Mouse (Mus musculus): ENCODE measurements around the gene Ascc1. TPM values are rescaled to one million over a fixed set of nuclear protein-coding genes. Genes with fewer than 3 reads are reported as not detected.

Ascc1 gene
- polyA plus RNA-seq, 1 experiment from 2014 or later: 47.3 TPM

DNA sequence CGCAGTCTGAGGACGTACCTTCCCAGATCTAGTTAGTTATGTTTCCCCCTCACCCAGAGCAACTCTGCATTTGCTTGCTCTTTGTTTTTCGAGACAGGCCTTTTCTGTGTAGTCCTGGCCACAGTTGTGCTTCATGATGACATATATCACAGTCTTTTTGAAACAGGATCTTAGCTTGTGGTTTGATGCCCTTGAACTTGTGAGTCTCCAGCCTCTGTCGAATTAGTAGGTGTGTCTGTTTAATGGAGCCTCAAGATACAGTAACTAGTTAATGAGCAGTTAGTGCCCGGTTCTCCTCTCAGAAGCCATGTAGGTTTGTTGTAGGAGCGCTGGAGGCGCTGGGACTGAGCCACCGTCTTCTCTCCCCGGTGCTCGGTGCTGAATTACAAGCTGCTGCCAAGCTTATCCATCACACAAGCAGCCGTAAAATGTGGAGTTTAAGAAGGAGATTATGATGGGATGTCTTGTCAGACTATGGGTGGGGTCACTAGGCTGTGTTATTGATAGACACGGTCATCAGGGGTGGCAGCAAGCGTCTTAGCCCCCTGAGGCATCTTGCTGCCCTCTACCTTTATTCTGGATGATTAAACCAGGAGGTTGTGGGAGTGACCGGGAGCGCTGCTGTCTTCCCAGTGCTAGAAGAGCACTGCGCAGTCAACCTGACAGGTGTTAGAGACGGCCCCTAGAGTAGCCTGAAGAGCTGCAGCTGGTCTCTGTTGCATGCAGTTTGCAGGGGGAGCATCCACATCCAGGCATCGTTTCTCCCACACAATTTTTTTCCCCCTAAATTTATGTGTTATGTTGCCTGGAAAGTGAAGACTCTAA is 75.3 kb downstream of the Ascc1 start:
- H3K9me3 ChIP-seq (ENCODE audit: control insufficient read depth, low read length): no peaks in the 10 kb centered on the region
- H3K9ac ChIP-seq (ENCODE audit: low read depth, low read length): no peak overlapping the region
- 50% methylated on average over 18 of the region's 18 CpGs for WGBS
- no peak overlapping the region for H3K4me3 ChIP-seq (ENCODE audit: low read length)
- no peaks in the 10 kb centered on the region for H3K27me3 ChIP-seq (replicated peaks; ENCODE audit: control insufficient read depth, insufficient read depth, low read length)
- peaks cover 25% of the 10 kb centered on the region for H3K4me1 ChIP-seq (ENCODE audit: control insufficient read depth, insufficient read depth, low read length)
- H3K36me3 ChIP-seq (ENCODE audit: control insufficient read depth, insufficient read depth, low read length): no peaks in the 10 kb centered on the region
- no peak overlapping the region for H3K4me2 ChIP-seq (ENCODE audit: low read depth, low read length)
- no peak overlapping the region for H3K27ac ChIP-seq (ENCODE audit: low read length)
- ATAC-seq: no peak

GRCm38 (mm10) chr10:60078561-60078917 is 75.9 kb downstream of the Ascc1 start:
- 52% methylated on average over 5 of the region's 5 CpGs for WGBS
- no peak overlapping the region for H3K9ac ChIP-seq (ENCODE audit: low read depth, low read length)
- no peaks in the 10 kb centered on the region for H3K36me3 ChIP-seq (ENCODE audit: control insufficient read depth, insufficient read depth, low read length)
- H3K27me3 ChIP-seq (replicated peaks; ENCODE audit: control insufficient read depth, insufficient read depth, low read length): no peaks in the 10 kb centered on the region
- H3K4me2 ChIP-seq (ENCODE audit: low read depth, low read length): no peak overlapping the region
- no peak overlapping the region for H3K4me3 ChIP-seq (ENCODE audit: low read length)
- H3K4me1 ChIP-seq (ENCODE audit: control insufficient read depth, insufficient read depth, low read length): peaks cover 25% of the 10 kb centered on the region
- H3K9me3 ChIP-seq (ENCODE audit: control insufficient read depth, low read length): no peaks in the 10 kb centered on the region
- ATAC-seq: no peak
- no peak overlapping the region for H3K27ac ChIP-seq (ENCODE audit: low read length)

DNA sequence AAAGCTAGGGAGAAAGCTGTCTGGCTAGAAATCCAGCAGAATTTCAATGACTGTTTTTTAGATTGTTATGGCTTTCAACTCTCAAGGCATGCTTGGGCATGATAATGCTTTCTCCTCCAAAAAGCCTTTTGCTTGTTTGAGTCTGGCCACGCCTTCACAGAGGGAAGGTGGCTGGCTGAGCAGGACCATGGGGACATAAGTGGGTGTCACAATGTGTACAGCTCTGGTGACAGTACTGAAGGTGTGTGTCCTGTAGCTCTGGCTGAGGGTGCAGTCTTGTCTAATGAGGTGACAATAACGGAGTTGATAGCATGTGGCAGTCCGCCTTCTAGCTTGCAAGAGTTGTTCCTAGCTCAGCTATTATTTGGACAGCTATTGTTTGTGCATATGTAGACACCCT is 77.6 kb downstream of the Ascc1 start:
- no peak for ATAC-seq

DNA sequence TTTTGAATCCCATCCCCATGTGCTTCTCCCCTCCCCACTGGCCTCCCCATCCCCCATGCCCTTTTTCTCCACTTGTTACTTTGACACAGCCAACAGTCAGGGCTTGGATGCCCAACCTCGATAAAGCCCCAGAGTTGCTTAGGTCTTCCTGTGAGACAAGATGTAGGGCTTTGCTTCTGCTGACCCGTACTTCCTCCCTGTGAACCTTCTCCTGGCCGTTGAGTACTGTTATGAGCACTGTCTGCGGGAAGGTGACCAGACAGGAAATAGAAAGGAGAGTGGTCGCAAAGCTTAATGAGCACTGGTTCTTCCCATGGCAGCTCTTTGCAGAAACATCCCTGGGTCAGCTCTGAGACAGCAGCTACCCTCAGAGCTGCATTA is 78.0 kb downstream of the Ascc1 start:
- 34% methylated on average over 5 of the region's 5 CpGs for WGBS
- Histone ChIP-seq H3K4me1 (ENCODE audit: control insufficient read depth, insufficient read depth, low read length) (peaks cover 25% of the 10 kb centered on the region), H3K27ac (ENCODE audit: low read length) (peak overlapping the region; percentile 71)

More for the DNA sequence above, 77.6 kb downstream of the Ascc1 start:
- H3K9me3 ChIP-seq (ENCODE audit: control insufficient read depth, low read length): no peaks in the 10 kb centered on the region
- H3K9ac ChIP-seq (ENCODE audit: low read depth, low read length): no peak overlapping the region
- no peak overlapping the region for H3K4me3 ChIP-seq (ENCODE audit: low read length)
- H3K27me3 ChIP-seq (replicated peaks; ENCODE audit: control insufficient read depth, insufficient read depth, low read length): no peaks in the 10 kb centered on the region
- H3K36me3 ChIP-seq (ENCODE audit: control insufficient read depth, insufficient read depth, low read length): no peaks in the 10 kb centered on the region
- peaks cover 25% of the 10 kb centered on the region for H3K4me1 ChIP-seq (ENCODE audit: control insufficient read depth, insufficient read depth, low read length)
- H3K27ac ChIP-seq (ENCODE audit: low read length): no peak overlapping the region
- no peak overlapping the region for H3K4me2 ChIP-seq (ENCODE audit: low read depth, low read length)
- 79% methylated on average over 3 of the region's 3 CpGs for WGBS

GRCm38 (mm10) chr10:60080982-60081825 is 78.6 kb downstream of the Ascc1 start:
- peak; percentile 91 for ATAC-seq
- H3K9ac ChIP-seq (ENCODE audit: low read depth, low read length): no peak overlapping the region
- 49% methylated on average over 21 of the region's 21 CpGs for WGBS

More for the DNA sequence above, 78.0 kb downstream of the Ascc1 start:
- 0 out of 2 replicates have a peak, but pooled peaks have one; percentile 1 for ATAC-seq
- Histone ChIP-seq H3K9me3 (ENCODE audit: control insufficient read depth, low read length) (no peaks in the 10 kb centered on the region), H3K4me2 (ENCODE audit: low read depth, low read length) (no peak overlapping the region; the same call in 1 of the 2 replicates), H3K27me3 (replicated peaks; ENCODE audit: control insufficient read depth, insufficient read depth, low read length) (no peaks in the 10 kb centered on the region), H3K36me3 (ENCODE audit: control insufficient read depth, insufficient read depth, low read length) (no peaks in the 10 kb centered on the region), H3K9ac (ENCODE audit: low read depth, low read length) (no peak overlapping the region), H3K4me3 (ENCODE audit: low read length) (no peak overlapping the region)

DNA sequence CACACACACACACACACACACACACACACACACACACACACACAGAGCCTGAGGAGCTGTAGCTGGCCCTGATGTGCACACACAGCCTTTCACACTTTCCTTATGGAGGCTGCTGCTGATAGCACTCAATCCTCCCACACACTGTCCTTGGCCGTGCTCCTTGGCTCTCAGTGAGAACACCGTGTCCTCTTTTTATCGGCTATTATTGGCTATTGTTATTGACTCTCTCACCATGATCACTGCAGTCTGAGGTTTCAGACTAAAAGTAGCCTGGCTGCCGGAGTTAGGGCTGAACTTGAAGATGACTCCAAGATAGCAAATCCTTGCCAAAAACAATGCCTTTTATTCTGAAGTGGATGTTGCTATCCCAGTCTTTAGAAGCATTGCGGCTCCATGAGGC is 79.3 kb downstream of the Ascc1 start:
- H3K36me3 ChIP-seq (ENCODE audit: control insufficient read depth, insufficient read depth, low read length): no peaks in the 10 kb centered on the region
- no peak overlapping the region for H3K4me2 ChIP-seq (ENCODE audit: low read depth, low read length)
- H3K9ac ChIP-seq (ENCODE audit: low read depth, low read length): no peak overlapping the region
- peak overlapping the region; percentile 71 for H3K27ac ChIP-seq (ENCODE audit: low read length)
- ATAC-seq: peak; percentile 71
- no peaks in the 10 kb centered on the region for H3K27me3 ChIP-seq (replicated peaks; ENCODE audit: control insufficient read depth, insufficient read depth, low read length)
- peaks cover 25% of the 10 kb centered on the region for H3K4me1 ChIP-seq (ENCODE audit: control insufficient read depth, insufficient read depth, low read length)
- H3K4me3 ChIP-seq (ENCODE audit: low read length): no peak overlapping the region
- H3K9me3 ChIP-seq (ENCODE audit: control insufficient read depth, low read length): no peaks in the 10 kb centered on the region
- WGBS: 35% methylated on average over 5 of the region's 5 CpGs

More at GRCm38 (mm10) chr10:60080982-60081825, 78.6 kb downstream of the Ascc1 start:
- no peaks in the 10 kb centered on the region for H3K36me3 ChIP-seq (ENCODE audit: control insufficient read depth, insufficient read depth, low read length)
- H3K9me3 ChIP-seq (ENCODE audit: control insufficient read depth, low read length): no peaks in the 10 kb centered on the region
- H3K27me3 ChIP-seq (replicated peaks; ENCODE audit: control insufficient read depth, insufficient read depth, low read length): no peaks in the 10 kb centered on the region
- peaks cover 25% of the 10 kb centered on the region for H3K4me1 ChIP-seq (ENCODE audit: control insufficient read depth, insufficient read depth, low read length)
- H3K27ac ChIP-seq (ENCODE audit: low read length): peak overlapping the region; percentile 71
- H3K4me3 ChIP-seq (ENCODE audit: low read length): no peak overlapping the region
- H3K4me2 ChIP-seq (ENCODE audit: low read depth, low read length): peak overlapping the region; percentile 2; the same call in 1 of the 2 replicates

DNA sequence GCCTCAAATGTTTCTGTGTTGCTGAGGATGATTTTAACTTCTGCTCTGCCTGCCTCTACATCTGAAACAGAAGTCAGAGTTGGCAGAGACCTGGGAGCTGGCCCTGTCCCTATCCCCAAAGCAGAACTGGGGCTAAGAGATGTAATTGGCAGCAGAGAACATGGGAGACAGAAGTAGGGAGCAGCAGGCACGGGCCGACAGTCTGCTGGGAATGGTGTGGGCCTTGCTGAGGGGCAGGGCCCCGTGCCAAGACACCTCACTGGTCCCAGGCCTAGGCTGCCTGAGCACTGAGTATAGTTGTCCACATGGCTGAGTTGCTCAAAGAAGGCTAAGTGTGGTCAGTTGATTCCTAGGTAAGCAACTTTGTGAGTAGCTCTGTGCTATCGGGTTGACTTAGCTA is 81.5 kb downstream of the Ascc1 start:
- Histone ChIP-seq H3K27ac (ENCODE audit: low read length) (no peak overlapping the region), H3K9ac (ENCODE audit: low read depth, low read length) (no peak overlapping the region), H3K4me3 (ENCODE audit: low read length) (no peak overlapping the region), H3K4me2 (ENCODE audit: low read depth, low read length) (no peak overlapping the region), H3K27me3 (replicated peaks; ENCODE audit: control insufficient read depth, insufficient read depth, low read length) (no peaks in the 10 kb centered on the region), H3K9me3 (ENCODE audit: control insufficient read depth, low read length) (no peaks in the 10 kb centered on the region), H3K36me3 (ENCODE audit: control insufficient read depth, insufficient read depth, low read length) (no peaks in the 10 kb centered on the region), H3K4me1 (ENCODE audit: control insufficient read depth, insufficient read depth, low read length) (peaks cover 20% of the 10 kb centered on the region)
- 86% methylated on average over 4 of the region's 4 CpGs for WGBS
- no peak for ATAC-seq

DNA sequence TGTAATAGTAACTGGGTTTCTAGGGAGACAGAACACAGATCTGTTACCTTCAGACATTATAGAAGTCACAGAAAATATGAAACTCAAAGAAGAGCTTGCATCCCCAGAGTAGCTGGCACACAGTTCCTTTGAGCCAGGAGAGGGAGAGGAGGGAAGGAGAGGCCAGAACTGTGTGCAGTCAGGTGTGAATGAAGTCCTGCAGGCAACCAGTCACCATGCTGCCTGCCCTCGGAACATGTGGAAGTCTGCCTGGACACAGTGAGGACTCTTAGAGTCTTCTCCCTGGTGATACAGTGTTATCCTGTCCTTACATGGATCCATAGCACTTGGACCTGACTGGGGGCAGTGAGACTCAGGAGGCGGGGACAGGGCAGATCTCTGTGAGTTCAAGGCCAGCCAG is 89.7 kb downstream of the Ascc1 start:
- no peak for ATAC-seq
- H3K4me1 ChIP-seq (ENCODE audit: control insufficient read depth, insufficient read depth, low read length): no peaks in the 10 kb centered on the region
- no peaks in the 10 kb centered on the region for H3K9me3 ChIP-seq (ENCODE audit: control insufficient read depth, low read length)
- H3K27ac ChIP-seq (ENCODE audit: low read length): no peak overlapping the region
- H3K36me3 ChIP-seq (ENCODE audit: control insufficient read depth, insufficient read depth, low read length): no peaks in the 10 kb centered on the region
- no peaks in the 10 kb centered on the region for H3K27me3 ChIP-seq (replicated peaks; ENCODE audit: control insufficient read depth, insufficient read depth, low read length)
- H3K4me2 ChIP-seq (ENCODE audit: low read depth, low read length): no peak overlapping the region
- no peak overlapping the region for H3K9ac ChIP-seq (ENCODE audit: low read depth, low read length)
- 85% methylated on average over 2 of the region's 2 CpGs for WGBS
- H3K4me3 ChIP-seq (ENCODE audit: low read length): no peak overlapping the region

DNA sequence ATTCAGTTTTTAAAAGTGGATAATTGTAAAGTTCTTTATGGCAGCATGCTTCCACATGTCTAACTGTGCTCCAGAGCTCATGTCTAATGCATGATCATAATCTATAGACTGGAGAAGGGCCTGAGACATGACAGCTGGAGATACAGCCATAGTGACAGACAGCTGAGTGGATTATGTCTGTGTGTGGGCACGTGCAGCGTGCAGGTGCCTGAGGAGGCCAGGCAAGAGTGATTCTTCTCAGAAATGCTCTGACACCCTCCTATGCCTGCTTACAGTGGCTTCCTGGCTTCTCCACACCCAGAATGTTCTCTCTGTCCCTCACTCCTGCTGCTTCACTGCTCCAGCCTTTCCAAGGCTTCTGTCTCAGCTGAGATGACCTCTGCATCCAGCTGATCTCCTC is 91.1 kb downstream of the Ascc1 start:
- WGBS: 74% methylated on average over 2 of the region's 2 CpGs
- Histone ChIP-seq H3K9ac (ENCODE audit: low read depth, low read length) (no peak overlapping the region), H3K36me3 (ENCODE audit: control insufficient read depth, insufficient read depth, low read length) (no peaks in the 10 kb centered on the region)

More for the DNA sequence above, 91.1 kb downstream of the Ascc1 start:
- Histone ChIP-seq H3K4me1 (ENCODE audit: control insufficient read depth, insufficient read depth, low read length) (no peaks in the 10 kb centered on the region), H3K9me3 (ENCODE audit: control insufficient read depth, low read length) (no peaks in the 10 kb centered on the region), H3K4me3 (ENCODE audit: low read length) (no peak overlapping the region), H3K27me3 (replicated peaks; ENCODE audit: control insufficient read depth, insufficient read depth, low read length) (no peaks in the 10 kb centered on the region), H3K4me2 (ENCODE audit: low read depth, low read length) (no peak overlapping the region), H3K27ac (ENCODE audit: low read length) (no peak overlapping the region)
- ATAC-seq: no peak
